Mouse (Mus musculus) embryo, embryonic 10 days (tissue): ENCODE results near the gene Terf2.
A peak's percentile ranks its signal among the peaks of the same experiment; 100 is the strongest.

Experiments used
- DNase-seq: peaks from one replicate; pipeline ENCODE4 v3.0.0-alpha.2; 2015; ENCODE audit warnings: low spot score

Terf2 gene

DNA sequence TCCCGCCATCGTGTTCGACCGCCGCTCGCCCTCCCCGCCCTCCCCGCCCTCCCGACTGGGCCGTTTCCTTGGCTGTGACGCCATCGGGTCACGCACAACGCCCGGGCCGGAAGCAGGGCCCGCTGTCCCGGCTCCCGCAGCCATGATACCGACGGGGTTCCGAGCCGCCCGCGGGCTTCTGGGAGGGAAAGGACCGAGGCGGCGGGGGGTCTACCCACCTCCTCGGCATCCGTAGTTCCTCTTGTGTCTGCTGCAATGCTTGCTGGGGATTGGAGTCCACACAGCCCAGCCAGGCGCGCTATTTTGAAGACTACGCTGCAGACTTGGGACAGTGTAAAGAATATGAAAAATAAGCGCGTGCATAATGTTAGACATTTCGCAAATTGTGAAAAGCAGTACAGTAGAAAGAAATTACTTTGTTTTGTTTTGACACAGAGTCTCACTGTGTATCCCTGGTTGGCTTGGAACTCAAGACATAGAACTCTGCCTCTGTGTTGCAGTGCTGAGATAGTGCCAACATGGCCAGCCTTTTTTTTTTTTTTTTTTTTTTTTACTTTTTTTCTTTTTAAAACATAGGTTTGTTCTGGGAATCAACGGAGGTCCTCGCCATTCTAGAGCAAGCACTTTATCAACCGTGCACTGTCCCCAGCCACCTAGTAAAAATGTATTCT, at the start of gene Terf2:
Gene Terf2 (minus strand): TSS at position 182 of the 671 bp plus-strand sequence.
- peak; percentile 97 for DNase-seq

DNA sequence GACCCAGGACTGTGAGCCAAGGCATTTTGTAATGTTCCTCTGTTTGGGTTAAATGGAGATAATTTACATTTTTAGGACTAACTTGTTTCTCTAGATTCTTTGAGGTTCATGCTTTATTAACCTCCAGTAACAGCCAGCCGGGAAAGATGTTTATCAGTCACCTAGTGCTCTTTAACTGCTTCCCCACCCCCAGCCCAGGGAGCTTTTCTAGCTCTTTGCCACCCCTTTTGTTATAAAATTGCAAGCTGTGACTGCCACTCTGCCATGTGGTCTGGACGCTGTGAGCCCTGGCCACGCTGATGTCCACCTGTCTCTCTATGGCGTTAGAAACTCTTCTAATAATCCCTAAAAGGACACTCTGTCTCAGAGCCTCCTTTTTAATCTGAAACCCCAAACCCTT, 47.2 kb upstream of the Terf2 start:
- no peak for DNase-seq

DNA sequence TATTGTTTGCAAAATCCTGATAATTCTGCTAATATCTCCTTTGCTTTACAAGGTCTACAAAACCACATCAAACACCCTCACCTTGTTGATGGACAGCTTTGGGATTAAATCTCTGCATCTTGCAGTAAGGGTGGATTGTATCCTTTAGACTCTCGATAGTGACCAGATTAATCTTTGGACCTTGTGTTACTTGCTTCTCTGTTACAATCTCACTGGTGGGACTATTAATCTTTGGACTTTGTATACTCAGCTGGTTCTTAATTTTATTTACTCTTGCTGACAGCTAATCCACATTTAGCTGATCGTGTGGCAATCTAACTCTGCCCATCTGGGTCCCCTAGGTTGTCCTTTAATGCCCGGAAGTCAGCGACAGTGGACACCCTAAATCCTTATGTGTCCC, 46.2 kb upstream of the Terf2 start:
- no peak for DNase-seq

DNA sequence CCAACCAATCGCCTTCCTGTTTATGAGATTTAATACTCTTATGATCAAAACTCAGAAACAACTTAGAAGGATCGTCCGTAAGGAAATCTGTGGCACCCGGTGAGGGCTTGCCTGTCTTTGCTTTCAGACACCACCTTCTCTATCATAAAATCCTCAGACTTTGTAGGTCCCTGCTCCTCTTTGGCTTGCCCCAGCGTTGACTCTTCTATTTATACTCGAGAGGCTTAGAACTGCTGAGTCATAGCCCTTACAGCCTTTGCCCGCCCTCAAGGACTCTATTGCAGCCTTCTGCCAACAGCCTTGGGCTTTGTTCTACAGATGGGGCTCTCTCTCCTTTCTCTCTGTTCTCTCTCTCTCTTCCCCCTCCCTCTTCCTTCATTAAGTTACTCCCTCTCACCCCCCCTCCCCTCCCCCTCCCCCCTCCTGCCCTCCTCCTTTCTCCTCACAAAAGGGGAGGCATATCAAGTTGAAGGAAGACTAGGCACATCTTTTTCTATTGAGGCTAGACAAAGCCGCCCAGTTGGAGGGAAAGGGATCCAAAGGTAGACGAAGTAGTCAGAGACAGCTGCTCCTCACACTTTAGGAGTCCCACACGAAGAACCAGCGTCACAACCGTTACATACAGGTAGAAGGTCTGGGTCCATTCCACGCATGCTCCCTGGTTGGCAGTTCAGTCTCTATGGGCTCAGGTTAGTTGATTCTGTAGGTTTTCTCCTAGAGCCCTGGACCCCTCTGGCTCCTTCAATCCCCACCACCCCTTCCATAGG, 43.5 kb upstream of the Terf2 start:
- DNase-seq, result peak; percentile 68

DNA sequence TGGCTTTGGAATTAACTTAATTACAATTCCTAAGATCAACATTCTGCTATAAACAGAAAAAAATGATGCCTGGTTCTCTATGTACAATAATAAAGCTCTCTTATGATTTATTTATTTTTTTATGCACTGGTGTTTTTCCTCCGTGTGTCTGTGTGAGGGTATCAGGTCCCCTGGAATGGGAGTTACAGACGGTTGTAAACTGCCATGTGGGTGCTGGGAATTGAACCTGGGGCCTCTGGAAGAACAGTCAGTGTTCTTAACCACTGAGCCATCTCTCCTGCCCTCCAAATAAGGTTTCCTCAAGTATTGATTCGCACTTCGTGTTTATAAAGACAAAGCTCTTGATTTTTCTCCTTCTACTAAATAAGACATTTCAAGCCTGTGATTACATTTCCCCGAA, 42.0 kb upstream of the Terf2 start:
- no peak for DNase-seq

DNA sequence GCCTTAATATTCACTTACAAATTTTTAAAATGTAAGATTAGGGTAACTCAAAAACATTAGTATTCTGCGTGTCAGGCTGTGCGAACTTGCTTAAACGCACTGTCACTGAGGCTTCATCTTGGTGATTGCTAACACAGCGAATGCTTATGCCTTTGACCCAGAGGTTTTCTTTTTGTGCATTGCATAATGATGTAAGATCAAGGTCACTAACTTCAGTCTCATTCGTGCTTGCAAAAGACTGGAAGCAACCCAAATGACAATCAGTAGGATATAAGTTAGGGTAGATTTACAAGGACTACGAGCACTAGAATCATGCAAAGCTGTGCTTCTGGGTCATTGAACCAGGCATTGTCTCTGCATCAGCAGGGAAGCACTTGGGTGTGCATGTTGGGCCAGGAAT, 41.2 kb upstream of the Terf2 start:
- DNase-seq, result no peak

DNA sequence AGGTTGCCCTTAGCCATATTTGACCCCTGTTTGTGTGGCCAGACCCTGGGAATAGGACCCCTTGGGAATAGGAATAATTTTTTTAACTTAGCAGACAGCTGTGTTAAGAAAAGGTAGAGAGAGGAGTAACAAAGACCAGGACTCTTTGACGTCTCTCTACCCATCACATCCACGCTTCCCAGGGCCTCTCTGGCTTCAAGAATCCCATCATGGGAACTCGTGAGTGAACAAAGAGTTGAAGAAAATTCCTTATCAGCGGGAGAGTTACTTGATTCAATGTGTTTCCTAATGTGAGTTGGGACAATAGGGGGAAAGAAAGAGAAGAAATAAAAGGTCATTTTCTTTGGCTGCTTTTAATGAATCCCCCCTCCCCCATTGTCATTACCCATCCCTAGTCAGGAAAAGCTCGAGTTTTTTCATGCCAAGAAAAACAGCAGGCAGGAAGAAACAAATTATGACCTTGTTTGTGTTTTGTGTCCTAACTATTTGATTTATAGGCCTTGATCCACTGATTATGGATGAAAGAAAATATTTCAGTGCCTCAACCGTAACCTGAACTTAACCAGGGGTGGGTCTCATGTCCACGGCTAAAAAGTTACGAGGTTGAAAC, 39.8 kb upstream of the Terf2 start:
- DNase-seq, result peak; percentile 53

DNA sequence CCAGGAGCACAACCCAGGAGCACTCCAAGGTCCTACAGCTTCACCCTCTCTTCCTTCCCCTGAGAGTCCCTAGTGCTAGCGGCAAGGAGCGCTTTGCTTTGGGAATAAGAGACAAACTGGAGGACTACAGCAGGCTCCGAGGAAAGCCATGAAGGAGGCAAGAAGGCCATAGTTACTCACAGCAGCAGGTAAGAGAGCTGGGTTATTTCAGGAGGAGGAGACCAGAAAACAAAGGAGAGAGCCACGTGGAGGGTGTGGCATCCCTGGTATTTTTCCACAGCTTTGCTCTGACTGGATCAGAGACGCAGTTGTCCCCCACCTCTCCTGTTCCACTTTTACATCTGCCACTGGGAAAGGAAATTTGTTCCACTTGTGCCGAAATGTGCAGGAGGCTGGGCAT, 37.5 kb upstream of the Terf2 start:
- DNase-seq, result no peak

DNA sequence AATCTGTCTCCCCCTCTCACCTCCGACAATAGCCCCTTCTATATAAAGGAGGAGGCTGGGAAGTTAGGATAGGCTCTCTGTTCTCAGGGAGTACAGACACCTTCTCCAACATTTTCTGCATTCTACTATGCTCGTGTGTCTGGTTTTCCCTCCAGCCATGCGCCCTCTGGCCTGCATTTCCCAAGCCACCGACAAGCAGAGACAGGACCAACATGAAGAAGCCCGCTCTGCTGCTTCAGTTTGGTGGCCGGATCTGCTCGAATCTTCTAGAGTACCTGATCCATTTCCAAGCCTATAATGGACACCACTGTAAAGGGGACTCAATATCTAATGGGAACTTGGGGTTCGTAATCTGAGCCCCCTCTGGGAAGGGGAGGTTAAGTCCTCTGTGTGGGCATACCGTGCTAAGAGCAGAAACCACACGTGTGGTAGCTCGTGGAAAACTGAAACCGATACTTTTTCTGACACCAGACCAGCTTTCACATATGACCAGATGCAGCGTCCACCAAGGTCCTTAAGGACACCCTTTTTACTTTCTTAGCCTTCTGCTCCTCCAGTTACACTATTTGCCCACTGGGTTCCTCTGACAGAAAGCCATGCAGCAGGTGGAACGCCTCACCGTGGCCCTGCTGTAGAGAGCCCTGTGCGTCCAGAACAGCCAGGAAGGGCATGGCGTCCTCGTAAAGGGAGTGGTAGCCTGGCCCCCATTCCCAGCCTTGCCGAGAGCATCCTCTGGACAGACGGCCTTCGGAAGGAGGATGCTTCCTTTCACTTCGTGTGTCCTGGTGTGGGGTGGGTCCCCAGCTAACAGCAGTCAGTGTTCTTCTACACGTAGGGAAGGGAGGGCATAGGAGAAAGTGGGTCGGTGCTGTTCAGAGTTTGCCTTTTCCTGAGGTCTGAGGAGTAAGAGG, 36.5 kb upstream of the Terf2 start:
- no peak for DNase-seq

DNA sequence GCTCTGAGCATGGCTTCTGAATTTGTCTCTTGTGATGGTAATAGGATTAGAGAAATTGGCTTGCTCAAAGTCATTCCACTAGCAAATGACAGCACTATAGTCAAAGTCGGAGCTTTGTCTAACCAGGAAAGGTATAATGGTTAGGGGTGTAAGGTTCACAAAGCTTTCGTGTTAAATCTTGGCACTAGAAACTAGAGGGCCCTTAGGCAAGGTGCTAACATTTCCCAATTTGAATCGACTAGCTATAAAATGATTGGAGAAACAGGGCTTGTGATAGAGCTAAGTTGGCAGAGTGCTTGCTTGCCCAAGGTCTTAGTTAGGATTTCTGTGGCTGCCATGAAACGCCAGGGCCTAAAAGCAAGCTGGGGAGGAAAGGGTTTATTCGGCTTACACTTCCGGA, 33.7 kb upstream of the Terf2 start:
- DNase-seq, result no peak

DNA sequence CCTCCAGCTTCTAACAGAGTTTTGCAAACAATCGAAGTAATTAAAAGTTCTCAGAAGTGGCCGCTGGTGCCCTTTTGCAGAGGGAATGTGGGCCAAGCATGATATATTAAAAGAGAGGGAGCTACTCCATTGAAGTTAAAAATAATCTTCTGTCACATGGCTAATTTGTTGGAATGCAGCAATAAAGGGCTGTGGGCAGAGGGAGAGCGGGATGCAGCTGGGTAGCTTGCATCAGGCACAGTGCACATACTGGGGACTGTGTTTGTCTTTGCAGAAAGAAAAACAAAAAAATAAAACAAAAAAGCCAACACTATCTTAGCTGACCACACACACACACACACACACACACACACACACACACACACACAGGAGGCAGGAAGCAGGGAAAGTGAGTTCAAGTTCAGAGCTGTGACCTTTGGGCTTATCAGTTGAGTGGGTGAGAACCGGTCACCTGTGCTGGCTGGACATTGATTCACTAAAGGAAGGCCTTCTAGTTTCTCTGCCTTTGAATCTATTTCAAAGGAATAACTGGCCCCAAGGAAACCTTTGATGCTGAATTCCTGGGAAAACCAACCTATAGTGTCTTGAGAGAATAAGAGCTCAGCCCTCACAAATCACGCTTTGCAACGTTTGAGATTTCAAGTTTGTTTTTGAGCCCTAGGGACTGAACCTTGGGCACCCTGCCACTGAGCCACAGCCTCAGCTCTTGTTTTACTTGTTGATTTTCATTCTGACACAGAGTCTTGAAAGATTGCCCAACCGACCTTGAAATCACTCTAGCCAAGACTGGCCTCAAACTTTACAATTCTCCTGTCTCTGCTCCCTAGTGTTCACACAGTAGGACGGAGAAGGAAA, 33.1 kb upstream of the Terf2 start:
- no peak for DNase-seq

DNA sequence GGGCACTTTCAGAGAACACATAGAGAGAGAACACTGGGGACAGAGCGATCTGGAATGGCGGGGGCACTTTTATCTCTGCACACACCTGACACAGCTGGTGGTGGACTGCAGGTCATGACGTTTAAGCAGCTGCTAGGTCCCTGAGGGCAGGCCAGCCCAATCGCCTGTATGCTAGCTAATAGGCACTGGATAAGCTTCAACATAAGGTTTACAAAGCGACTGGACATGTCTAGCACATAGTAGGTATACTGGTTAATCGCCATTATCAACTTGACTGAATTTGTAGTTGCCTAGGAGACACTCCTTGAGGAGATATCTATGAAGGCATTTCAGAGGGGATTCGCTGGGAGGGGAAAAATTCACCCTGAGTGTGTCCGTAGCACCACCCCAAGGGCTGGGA, 28.0 kb upstream of the Terf2 start:
- DNase-seq, result no peak

DNA sequence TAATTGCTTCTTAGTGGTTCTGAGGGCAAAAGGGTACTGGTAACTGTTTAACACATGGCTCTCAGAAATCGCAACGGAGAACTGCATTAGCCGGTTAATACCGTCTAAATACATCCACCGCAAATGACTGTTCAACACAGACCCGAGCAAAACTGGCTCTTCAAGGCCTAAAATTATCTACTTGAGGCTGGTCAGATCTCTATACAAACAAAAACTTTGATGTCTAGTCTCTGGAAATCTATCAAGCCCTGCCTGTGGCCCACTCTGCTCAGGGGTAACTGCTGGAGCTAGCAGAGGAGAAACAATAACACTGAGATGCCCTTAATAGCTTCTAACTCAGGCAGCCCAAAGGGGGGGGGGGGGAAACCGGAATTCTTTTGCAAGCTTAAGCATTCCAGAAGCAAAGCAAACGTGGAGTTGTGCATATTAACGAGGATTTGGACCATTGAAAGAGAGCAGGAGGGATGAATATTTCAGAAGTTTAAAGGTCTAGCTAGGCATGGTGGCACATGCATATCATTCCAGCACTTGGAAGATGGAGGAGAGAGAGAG, 26.8 kb upstream of the Terf2 start:
- no peak for DNase-seq

DNA sequence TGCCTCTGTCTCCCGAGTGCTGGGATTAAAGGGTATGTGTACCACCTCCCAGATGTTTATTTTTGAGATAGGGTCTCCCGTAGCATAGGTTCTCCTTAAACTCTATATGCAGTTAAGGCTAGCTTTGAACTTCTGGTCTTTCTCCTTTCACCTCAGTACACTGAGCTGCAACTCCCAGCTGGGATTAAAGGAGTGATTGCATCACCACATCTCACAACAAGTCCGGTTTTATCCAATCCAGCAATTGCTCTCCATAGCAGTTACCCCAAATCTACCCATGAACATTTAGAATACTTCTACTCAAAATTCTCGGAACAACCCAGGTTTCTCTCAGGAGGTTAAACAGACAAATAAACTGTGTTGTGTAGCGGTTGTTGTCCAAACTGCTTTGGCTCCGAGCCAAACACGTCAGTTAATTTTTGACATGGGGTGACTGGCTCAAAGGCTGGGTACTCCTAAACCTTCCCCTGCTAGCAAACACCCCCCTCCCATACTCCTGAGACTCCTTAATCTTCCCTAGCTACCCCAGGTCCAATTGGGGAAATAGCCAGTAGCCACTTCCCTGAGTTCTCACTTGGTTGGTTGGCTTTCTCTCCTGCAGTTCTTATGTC, 25.4 kb upstream of the Terf2 start:
- no peak for DNase-seq

DNA sequence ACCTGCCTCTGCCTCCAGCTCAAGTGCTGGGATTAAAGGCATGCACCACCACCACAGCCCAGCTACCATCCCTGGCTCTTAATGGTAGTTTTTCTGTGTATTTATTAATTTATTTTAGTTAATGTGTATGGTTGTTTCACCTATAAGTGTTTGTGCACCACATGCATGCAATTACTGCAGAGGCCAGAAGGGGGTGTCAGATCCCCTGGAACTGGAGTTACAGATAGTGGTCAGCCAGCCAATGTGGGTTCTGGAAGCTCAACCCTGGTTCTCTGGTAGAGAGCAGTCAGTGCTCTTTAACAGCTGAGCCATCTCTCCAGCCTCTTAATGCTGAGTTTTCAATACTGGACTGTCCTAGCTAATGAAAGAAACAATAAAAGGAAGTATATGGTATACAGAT, 24.5 kb upstream of the Terf2 start:
- no peak for DNase-seq

DNA sequence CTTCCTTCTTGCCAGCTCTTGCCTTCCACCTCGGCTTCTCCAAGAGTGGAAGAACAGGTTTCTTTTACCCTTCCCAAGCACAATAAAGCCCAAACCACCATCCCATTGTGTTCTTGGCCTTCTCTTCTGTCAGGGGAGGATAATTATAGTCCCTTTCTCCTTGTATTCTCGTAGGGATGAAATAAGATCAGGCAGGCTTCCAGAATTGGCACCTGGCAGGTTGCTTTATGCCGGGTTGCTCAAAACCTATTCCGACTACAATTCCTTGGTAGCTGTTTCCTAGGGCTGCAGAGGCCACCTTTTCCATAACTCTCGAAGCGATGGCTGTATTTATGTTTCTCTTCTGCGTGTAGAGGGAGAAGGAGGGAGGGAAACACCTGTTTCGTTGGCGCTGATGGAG, 23.1 kb upstream of the Terf2 start:
- no peak for DNase-seq

DNA sequence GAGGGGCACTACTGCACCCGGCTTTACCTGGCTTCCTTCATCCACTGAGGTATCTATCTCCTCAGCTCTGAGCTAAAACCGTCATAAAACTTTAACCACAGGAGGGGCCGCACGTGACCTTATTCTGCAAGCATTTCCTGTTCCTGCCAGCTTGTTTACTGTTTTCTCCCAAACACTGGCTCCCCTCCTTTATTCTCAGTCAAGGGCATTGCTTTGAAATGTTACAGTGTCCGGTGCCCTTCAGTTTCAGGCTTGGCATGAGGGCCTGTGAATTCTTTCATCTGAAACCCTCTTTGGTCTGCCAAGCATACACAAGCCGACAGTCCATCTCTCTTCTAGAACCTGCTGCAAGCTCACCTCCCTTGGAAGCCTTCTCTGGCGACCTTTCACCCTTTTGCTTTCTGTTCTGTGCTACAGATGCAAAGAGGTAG, 22.5 kb upstream of the Terf2 start:
- DNase-seq, result no peak

DNA sequence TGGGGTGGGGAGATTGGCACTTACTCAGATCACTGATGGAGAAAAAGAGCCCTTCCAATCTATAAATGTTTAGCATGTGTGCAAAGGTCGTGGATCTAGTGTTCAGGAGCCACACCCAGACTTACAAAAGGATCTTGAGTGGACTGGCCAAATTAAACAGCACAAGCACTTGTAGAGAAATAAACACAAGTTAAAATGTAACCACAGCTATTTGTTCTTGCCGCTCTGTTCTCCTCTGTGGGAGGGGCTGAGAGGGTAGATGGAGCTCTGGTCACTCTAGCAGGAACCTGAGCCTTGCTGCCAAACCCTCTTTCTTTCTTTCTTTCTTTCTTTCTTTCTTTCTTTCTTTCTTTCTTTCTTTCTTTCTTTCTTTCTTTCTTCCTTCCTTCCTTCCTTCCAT, 20.7 kb upstream of the Terf2 start:
- no peak for DNase-seq

DNA sequence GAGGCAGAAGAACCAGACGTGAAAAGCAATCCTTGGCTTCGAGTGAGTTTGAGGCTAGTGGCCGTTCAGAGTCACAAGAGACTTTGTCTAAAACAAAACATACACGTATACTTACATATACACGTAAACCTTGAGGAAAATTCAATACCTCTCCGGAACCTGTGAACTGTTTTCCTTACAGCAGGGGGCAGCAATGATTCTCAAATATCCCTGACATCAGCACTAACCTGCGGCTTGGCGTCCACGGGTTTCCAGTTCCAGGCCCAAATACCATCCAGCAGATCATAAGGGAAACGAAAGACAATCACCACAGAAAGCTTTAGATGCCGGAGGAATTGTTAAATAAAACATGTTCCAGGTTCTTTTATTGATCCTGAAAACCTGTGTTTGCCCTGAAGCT, 19.7 kb upstream of the Terf2 start:
- peak; percentile 90 for DNase-seq

DNA sequence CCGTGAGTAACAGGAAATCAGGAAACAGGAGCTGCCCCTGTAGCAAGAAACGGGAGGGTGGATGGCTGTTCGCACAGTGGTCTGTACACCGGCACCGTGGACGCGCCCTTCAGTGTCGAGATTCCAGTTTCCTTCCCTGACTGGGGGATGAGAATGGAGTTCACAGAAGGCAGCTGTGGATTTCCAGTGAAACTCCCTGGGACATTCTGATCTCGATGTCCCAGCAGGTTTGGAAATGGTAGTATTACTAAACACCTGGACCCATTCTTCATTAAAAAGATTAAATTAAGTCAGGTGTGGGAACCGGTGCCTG, 18.6 kb upstream of the Terf2 start:
- no peak for DNase-seq
